Mouse (Mus musculus) adrenal gland, adult 8-10 months (tissue): Measurements from ENCODE around the gene Spryd4. TPM values are rescaled to one million over a fixed set of nuclear protein-coding genes. Genes with fewer than 3 reads are reported as not detected.
"Not testable (repeated sequence)": the region's sequence is repeated elsewhere in the genome, so short reads cannot be mapped to it uniquely, and the experiment has no call there.

Source experiments
- DNase-seq: peaks from one replicate; pipeline ENCODE4 v3.0.0; 2022
- total RNA-seq, 4 experiments: library from RNA; stranded (reverse); gene quantifications; 2 replicates each; pipeline ENCODE4 v1.2.4; 2022

Spryd4 gene
- 10 to 100 TPM; 15.3 to 17.3 (median 16.9) TPM for total RNA-seq

DNA sequence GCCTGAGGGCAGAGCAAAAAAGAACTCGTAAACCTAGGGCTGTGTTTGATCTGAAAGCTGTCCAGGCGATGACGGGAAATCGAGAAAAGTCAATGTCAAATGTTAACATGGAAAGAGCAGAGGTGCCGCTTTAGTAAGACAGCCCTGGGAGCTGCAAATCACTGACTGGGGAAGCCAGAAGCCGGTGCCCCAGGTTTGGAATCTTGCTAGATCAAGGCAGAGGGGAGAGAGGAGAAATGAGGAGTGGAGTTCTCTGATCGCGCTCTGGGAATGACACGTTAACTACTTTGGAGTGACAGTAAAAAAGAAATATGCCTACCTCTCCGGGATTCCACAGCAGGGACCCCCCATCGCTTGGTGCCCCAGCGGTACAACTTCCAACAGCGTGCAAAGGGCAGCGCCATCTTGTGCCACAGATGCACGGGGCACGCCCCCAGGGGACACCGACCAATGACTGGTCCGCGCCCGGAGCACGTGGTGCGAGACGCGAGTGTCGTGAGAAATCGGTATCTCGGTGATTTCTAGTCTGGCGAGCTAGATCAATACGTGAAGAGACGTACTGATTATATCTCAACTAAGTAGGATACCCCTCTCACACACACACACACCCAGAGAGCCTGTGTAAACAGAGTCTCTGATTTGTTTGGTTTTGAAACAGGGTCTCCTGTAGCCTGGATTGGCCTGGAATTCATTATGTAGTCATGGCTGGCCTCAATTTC, at the start of gene Spryd4:
Spryd4 (minus strand) TSS at position 418 of the 719 bp plus-strand sequence.
- peak; percentile 84 for DNase-seq

DNA sequence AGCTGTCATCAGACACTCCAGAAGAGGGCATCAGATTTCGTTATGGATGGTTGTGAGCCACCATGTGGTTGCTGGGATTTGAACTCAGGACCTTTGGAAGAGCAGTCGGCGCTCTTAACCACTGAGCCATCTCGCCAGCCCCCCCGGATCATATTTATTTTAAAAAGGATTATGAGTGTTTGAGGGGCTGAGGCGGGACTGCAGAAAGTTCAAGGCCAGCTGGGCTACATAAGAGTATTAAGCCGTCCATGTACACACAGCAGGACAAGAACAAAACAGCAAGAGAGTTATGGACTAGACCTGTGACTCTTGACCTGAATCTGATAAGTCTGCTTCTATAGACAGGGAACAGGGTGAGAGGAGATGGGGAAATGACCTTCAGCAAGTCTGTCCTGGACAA, 48.8 kb upstream of the Spryd4 start:
- not testable (repeated sequence) for DNase-seq

DNA sequence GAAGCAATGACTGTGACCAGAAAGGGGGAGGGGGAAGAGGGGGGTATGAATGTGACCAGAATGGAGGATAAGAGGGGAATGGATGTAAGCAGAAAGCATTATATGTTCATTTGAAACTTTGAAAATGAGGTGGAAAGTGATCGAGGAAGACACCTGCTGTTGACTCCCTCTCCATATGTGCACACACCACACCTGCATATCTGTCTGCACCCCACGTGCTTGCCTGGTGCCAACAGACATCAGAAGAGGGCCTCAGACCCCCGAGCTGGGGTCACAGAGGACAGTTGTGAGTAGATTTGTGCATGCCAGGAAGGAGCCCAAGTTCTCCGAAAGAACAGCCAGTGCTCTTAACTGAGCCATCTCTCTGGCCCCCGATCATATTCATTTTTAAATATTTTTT, 48.3 kb upstream of the Spryd4 start:
- no peak for DNase-seq

DNA sequence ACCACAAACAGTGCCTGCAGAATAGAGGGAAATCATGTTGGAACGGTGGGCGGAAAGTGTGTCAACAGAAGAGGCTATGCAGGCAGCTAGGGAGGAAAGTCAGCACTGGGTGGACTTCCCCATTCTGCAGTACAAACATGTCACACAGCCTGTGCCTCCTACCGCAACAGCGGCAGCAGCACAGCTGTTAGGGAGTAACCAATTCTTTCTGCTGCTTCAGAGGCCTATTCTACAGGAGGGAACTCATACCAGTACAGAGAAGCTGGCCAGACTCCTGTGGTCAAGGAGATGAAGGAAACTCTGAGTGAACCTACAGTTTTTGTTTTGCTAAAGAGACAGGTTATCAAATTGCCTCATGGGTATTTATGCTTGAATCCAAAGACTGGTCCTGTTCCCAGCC, 47.3 kb upstream of the Spryd4 start:
- no peak for DNase-seq

DNA sequence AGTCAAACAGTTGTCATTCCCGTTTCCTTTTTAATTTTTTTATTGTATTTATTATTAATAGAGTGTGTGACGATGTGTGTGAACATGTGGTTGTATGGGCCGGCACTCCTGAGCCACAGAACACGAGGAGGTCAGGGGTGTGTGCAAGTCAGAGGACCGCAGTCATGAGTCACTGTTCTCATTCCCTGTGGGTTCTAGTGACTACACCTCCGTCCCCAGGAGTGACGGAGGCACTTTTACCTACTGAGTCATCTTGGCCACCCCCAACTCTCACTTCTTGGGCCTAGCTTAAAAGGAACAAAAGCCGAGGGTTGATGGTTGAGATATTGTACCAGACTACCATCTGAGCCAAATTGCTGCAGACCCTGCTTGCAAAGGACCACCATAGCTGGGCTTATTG, 44.7 kb upstream of the Spryd4 start:
- no peak for DNase-seq

DNA sequence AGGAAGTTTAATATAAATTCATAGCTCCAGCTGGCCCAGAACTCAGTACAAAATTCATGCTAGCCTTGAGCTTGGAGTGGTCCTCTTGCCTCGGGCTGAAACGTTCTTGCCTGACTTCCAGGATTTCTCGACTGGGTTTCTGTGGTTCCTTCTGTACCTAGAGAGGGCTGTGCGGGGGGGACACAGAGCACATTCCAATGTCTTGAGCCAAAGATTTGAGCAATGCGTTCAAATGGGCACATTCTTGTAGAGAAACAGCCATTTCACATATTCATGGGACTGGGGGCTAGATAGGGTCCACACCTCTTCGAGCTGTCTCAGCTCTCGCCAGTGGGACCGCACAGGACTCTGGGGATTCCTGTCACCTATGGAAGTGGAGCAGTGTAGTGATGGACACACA, 44.3 kb upstream of the Spryd4 start:
- DNase-seq = no peak

DNA sequence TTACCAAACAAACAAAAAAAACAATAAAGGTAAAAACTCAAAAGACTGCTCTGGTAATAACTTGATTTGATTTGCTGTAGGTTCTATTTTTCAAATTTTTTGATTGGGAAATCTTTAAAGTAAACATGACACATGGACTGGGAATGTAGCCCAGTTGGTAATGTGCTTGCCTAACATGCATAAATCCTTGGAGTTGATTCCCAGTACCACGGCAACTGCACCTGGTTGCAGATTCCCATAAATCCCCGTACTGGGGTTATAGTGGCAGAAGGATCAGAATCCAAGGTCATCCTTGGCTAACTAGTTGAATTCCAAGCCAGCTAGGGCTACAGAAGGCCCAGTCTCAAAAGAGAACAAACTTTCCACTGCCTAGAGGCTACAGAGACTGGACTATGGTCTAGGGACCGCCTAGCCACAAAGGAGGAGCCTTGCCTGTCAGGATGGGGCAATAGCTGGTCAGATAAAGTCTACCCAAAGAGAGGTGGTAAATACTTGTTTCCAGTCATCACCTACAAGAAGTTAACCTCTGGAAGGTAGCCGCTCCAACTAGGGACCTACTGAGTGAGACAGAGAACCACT, 42.2 kb upstream of the Spryd4 start, which contains the start of gene Apon:
Apon (plus strand) TSS at position 420 of the 579 bp plus-strand sequence.
- DNase-seq = no peak

DNA sequence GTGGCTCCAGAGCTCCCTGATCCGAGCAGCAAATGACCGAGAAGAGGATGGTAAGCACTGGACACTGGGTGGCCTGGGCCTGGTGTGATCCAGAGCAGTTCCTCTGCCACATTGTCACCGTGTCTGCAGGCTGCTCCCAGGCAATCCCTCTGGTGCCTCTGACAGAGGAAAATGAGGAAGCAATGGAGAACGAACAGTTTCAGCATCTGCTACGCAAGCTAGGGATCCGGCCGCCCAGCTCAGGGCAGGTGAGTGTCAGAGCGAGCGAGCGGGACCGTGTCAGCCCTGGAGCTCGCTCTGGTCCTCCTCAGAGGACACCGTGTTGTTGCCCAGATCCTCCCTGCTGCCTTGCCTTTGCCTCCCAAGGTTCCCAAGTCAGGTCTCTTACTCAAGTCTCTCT, 39.0 kb upstream of the Spryd4 start:
- DNase-seq = no peak

DNA sequence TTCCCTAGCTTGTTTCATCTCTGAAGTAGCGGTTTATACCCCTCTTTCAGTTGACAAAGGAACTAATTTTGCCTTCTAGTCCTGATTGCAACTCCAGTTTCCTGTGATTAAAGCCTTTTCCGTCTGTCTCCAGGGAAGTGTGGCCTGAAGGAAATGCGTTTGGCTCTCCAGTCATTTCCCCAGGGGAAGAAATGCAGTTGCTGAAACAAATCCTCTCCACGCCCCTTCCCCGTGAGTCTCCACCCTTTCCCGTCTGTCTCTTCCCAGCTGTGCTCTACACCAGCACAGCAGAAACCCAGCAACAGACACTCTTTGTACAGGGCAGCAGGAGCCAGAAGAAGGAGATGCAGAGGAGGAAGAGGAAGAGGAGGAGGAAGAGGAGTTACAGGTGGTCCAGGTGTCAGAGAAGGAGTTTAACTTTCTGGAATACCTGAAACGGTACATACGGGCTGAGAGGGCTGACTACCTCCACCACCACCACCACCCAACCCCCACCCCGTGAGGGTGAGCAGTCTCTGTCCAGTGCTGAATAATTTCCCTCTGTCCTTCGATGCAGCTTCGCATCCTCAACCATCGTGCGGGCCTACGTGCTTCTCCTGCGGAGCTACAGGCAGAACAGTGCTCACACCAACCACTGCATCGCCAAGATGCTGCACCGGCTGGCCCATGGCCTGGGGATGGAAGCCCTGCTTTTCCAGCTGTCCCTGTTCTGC, 35.6 kb upstream of the Spryd4 start:
- DNase-seq = no peak

DNA sequence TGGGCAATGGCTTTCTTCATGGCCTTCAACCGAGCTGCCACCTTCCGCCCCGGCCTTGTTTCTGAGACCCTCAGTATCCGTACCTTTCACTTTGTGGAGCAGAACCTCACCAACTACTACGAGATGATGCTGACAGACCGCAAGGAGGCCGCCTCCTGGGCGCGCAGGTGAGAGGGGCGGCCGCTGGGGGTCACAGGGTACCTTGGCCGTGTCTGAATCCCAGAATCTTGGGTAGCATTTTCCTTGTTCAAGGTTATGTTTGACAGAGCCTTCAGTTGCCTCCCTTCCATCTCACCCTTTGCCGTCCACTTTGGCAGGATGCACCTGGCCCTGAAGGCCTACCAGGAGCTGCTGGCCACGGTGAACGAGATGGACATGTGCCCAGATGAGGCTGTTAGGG, 32.5 kb upstream of the Spryd4 start:
- DNase-seq = no peak

DNA sequence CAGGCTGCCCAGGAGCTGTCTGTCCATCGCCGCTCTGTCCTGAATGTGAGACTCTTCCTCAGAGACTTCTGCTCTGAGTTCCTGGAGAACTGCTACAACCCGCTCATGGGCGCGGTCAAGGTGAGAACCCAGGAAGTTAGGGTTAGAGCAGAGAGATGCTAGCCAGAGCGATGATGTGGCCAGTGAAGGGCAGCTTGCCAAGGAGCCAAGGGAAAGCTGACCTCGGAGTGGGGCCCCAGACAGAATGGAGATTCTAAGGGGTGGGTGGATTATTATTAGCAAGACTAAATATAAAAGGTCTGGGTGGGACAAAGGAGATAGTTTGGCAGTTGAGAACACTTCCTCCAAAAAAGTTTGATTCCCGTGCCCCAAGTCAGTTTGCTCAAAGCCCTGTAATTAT, 31.6 kb upstream of the Spryd4 start:
- no peak for DNase-seq

DNA sequence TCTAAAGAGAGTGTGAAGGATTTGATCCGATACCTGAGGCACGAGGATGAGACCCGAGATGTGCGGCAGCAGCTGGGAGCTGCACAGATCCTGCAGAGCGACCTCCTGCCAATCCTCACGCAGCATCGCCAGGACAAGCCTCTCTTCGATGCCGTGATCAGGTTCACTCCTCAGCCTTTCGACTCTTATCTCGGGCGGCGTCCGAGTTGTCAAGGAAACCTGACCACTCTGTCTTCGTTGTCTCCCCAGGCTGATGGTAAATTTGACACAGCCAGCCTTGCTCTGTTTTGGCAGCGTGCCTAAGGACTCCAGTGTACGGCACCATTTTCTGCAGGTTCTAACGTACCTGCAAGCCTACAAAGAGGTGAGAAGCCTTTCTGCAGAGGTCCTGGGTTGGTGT, 28.5 kb upstream of the Spryd4 start:
- no peak for DNase-seq

DNA sequence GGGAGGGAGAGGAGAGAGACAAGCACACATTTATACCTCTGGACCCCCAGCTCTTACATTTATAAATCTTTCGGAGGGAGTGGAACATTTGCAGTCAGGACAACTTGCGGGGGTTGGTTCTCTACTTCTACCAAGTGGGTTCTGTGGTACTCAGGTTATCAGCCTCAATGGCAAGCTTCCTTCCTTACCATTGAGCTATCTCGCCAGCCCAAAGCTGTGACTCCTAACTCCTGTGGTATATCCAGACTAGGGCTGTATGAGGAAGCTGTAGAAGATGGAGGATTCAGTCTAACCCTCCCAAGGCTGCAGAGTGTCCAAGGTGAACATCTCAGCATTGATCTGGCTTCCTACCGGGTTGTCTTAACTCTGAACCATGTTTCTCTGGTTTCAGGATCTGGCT, 27.5 kb upstream of the Spryd4 start:
- no peak for DNase-seq

DNA sequence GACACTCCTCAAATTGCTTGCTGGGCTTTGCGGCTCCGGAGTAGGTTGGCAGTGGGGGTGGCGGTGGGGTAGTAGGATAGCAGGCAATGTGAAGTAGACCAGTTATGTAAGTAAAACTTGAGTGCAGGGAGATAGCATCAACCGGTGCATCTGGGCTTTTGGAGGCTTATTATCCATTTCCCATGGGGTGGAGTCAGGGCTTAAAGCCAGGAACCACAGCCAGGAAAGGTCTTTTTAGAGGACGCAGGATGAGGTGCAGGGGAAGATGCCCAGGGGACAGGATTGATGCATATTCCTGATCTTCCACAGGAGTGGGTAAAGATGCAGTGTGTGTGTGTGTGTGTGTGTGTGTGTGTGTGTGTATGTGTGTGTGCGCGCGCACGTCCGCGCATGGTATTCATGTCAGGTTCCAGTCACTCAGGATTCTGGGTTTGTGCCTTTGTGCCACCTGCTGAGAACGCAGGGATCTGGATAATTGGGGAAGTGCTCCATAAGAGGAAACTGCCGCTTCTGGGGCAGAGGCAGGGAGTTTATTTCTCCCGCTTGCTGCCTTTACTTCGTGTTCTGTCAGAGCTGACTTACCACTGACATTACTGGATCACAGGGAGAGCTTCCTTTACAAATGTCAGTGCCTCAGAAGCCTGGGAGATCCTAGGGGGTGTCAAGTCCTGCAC, 26.3 kb upstream of the Spryd4 start:
- DNase-seq = no peak

DNA sequence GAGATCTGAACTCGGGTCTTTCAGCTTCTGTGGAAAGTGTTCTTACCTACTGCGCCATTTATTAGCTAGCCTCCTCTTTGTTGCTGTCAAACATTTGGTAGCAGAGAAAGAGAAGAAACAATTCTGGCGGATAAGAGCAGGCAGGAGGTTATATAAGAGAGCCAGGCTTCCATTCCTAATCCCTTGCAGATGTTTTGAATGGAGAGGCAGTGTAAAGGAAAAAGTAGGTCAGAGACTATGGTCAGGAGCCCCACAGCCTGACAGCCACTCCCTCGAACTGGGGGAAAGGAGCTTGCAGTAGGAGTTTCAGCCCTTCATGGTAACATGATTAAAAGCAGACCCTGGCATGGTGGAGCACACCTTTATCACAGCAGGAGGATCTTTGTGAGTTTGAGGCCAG, 24.7 kb upstream of the Spryd4 start:
- no peak for DNase-seq

DNA sequence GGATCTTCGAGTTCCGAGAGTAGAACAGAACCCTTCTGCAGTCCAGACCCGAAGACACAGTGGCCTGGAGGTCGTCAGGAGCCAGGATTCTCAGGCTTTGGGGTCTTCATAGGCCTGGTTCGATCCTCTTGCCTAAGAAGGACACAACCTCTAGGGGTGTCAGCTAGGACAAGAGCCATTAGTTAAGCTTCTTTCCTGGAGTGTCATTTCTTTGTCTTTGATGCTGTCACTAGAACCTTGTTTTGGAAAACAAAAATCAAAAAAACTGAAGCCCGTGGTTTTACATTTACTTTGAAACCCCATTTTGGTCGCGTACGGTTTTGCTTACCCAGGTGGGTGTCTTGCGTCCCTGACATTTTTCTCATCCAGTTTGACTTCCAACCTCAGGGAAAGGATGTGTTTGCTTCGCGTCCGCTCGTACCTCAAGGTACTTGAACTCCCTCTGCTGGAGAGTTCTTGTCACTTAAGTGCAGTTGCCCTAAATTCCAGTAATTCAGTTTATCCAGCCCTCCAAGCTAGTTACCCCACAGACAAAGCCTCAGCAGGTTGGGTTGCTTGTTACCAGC, 20.9 kb upstream of the Spryd4 start:
- DNase-seq = no peak

DNA sequence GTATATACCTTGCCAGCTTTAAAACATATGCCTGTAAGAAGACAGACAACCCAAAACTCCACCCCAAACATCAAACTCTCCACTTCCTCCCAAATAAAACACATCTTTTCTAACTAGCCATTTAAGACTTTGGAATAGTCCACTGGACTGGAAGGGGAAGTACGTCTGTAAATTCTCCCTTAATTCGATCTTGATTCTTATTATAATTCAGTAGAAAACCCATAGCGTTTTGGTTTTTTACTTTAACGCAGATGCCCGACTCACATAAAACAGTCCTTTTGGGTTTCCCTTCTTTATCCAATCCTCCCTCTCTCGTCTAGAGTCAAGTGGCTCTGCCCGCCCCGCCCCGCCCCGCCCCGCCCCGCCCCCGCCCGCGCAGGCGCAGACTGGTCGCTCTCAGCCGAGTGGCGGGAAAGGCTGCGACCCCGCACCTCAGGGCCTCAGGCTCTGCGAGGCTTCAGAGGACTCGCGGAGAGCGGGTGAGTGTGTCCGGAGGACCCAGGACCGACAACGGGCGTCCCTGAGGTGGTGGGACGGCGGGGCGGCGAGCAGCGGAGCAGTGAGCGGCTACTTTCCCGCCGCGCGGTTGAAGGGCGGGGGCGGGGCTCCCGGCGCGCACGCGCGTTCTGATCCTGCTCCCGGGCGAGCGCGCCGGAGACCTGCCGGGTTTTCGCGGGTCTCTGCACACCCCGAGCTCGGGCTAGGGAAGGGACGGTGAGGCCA, 20.3 kb upstream of the Spryd4 start, which contains the start of gene Timeless:
Timeless (plus strand) TSS at position 369 of the 723 bp plus-strand sequence.
- DNase-seq = peak; percentile 70

DNA sequence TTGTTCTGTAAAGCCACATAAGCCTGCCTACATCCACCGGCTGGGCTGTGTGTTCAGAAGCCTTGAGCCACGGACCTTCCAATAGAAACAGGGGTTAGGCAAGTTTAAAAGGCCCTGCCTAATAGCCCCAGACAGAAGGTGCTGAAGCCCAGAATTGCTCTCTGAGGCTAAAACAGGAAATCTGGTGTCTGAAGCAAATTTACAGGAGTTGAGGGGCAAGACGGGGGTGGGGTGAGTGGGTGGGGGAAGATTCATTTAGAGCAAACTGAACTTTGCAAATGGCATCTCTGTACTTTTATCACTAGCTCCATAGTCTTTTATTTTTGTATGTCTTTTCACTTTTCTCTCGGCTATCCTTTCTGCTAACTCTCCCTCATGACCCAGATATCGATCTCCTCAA, 19.5 kb upstream of the Spryd4 start:
- no peak for DNase-seq

DNA sequence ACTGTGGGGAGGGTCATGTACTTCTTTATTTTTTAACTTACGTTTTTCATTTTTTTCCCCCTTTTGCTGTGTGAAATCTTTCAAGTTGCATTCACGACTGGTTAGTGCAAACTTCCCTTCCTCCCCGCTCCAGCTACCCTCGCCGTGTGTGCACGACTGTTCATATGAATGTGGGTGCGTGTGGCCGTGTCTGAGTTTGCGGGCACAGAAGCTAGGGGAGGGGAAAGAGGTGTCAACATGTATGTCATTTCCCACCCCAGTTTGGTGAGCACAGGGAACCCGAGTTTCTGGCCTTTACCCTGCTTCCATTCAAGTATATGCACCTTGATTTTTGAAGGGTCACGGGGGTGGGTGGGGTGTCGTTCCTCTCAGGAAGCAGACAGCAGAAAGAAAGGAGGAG, 19.0 kb upstream of the Spryd4 start:
- DNase-seq = no peak

DNA sequence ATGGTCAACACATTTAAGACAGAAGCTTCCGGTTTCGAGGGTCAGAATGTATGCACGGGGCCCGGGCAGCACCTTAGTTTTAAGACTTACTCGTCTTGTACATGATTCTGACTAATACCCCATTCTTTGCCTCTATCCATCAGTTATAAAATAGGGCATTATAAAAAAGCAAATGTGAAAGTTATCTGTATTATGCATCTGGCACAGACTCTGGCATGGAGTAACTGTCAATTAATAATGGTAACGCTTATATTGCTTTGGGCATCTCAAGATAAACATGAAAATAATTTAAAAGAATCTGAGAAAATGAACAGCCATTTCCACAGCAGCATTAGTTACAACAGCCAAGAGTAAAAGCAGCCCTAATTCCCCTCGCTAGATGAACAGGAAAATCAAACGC, 16.4 kb upstream of the Spryd4 start:
- no peak for DNase-seq

DNA sequence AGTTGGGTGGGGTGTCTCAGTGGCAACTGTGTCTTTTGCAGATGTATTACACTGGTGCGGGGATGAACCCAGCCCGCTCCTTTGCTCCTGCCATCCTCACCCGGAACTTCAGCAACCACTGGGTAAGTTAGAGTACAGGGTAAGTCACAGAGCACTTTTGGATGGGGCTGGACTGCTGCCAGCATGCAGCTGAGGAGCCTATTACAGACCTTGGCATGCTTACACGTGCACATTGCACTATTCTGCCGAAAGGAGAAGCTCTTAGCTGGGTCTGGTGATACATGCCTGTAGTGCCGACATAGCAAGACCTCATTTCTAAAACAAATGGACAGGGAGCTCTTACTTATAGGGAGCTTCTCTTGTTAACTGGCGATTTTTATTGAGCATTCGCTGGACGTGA, 16.0 kb upstream of the Spryd4 start:
- DNase-seq = no peak

DNA sequence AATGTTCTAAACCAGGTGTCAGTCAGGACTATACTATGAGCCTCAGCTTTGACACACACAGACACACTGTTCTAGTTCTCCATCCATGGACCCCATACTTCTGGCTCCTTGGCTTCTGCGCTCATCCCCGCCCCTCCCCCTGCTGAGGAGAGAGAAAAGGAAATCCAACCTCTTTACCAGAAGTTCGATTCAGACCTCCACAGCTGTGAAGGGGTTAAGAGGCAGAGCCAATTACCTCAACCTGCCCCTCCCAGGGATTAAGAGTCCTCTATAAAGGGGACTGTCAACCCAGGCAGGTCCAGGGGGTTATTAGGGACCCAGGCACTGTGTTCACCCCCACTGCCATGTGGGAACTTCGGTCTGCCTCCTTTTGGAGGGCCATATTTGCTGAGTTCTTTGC, 13.9 kb upstream of the Spryd4 start, which contains the start of gene Mip:
Mip (plus strand) TSS at position 301 of the 400 bp plus-strand sequence.
- no peak for DNase-seq
